Mouse (Mus musculus): ENCODE data around the gene Radil. TPM values are rescaled to one million over a fixed set of nuclear protein-coding genes. Genes with fewer than 3 reads are reported as not detected.

Gene Radil
- total RNA-seq, 2 experiments from 2014 or later, result 19.5 to 20.4 TPM

GRCm38 (mm10) chr5:142456318-142456717 is 94.6 kb downstream of the Radil start:
- DNase-seq (ENCODE audit: extremely low spot score in 1 of 2, low spot score in 2 of 2), result no peak
- no peak for TF ChIP-seq CTCF (IDR thresholded peaks at IDR 0.05)
- H3K27ac ChIP-seq, result peak overlapping the region; percentile 88

GRCm38 (mm10) chr5:142453742-142454141 is 97.2 kb downstream of the Radil start:
- DNase-seq (ENCODE audit: extremely low spot score in 1 of 2, low spot score in 2 of 2), result no peak
- TF ChIP-seq CTCF (IDR thresholded peaks at IDR 0.05), result no peak
- intact Hi-C loops (cut with DNase I), result no loop called here

More at GRCm38 (mm10) chr5:142456318-142456717, 94.6 kb downstream of the Radil start:
- intact Hi-C loops (cut with DNase I), result no loop called here
- H3K4me3 ChIP-seq, result no peak overlapping the region

GRCm38 (mm10) chr5:142451759-142452158 is 99.1 kb downstream of the Radil start:
- no peak overlapping the region for H3K27ac ChIP-seq
- TF ChIP-seq CTCF (IDR thresholded peaks at IDR 0.05), result no peak
- H3K4me3 ChIP-seq, result no peak overlapping the region
- no peak for DNase-seq (ENCODE audit: extremely low spot score in 1 of 2, low spot score in 2 of 2)
- intact Hi-C loops (cut with DNase I), result no loop called here

More at GRCm38 (mm10) chr5:142453742-142454141, 97.2 kb downstream of the Radil start:
- no peak overlapping the region for H3K4me3 ChIP-seq
- H3K27ac ChIP-seq, result no peak overlapping the region

- intact Hi-C loops (cut with DNase I), result no loop called here
- Histone ChIP-seq H3K27ac (no peak overlapping the region), H3K4me3 (no peak overlapping the region)
- TF ChIP-seq CTCF (IDR thresholded peaks at IDR 0.05), result no peak
- no peak for DNase-seq (ENCODE audit: extremely low spot score in 1 of 2, low spot score in 2 of 2)
These were observed 100.1 kb downstream of the Radil start for GRCm38 (mm10) chr5:142450846-142451245.

- Histone ChIP-seq H3K27ac (no peak overlapping the region), H3K4me3 (no peak overlapping the region)
- TF ChIP-seq CTCF (IDR thresholded peaks at IDR 0.05), result no peak
- intact Hi-C loops (cut with DNase I), result loop anchor here (1.0 to 5.0 kb wide), 4 partner anchors 48 to 1601 kb away; partner anchors contain the start of gene Foxk1
- DNase-seq (ENCODE audit: extremely low spot score in 1 of 2, low spot score in 2 of 2), result no peak
These were observed 102.3 kb downstream of the Radil start for GRCm38 (mm10) chr5:142448623-142449022.

GRCm38 (mm10) chr5:142448076-142448475 is 102.8 kb downstream of the Radil start:
- peak; percentile 84 to 91 for DNase-seq (ENCODE audit: extremely low spot score in 1 of 2, low spot score in 2 of 2)
- TF ChIP-seq CTCF (IDR thresholded peaks at IDR 0.05), result peak; percentile 94
- Histone ChIP-seq H3K27ac (no peak overlapping the region), H3K4me3 (no peak overlapping the region)
- intact Hi-C loops (cut with DNase I), result loop anchor here (1.0 to 5.0 kb wide), 4 partner anchors 47 to 1601 kb away; partner anchors contain the start of gene Foxk1

- Histone ChIP-seq H3K27ac (no peak overlapping the region), H3K4me3 (no peak overlapping the region)
- TF ChIP-seq CTCF (IDR thresholded peaks at IDR 0.05), result no peak
- DNase-seq (ENCODE audit: extremely low spot score in 1 of 2, low spot score in 2 of 2), result no peak
- intact Hi-C loops (cut with DNase I), result loop anchor here (5.0 kb wide), 1 partner anchor 1598 kb away; no protein-coding TSS in a partner anchor
These were observed 105.2 kb downstream of the Radil start for GRCm38 (mm10) chr5:142445709-142446108.

GRCm38 (mm10) chr5:142444791-142445531 is 105.9 kb downstream of the Radil start:
- DNase-seq (ENCODE audit: extremely low spot score in 1 of 2, low spot score in 2 of 2), result no peak
- Histone ChIP-seq H3K4me3 (no peak overlapping the region), H3K27ac (no peak overlapping the region)
- intact Hi-C loops (cut with DNase I), result loop anchor here (5.0 kb wide), 1 partner anchor 1598 kb away; no protein-coding TSS in a partner anchor
- no peak for TF ChIP-seq CTCF (IDR thresholded peaks at IDR 0.05)

GRCm38 (mm10) chr5:142443994-142444393 is 106.9 kb downstream of the Radil start:
- intact Hi-C loops (cut with DNase I), result no loop called here
- TF ChIP-seq CTCF (IDR thresholded peaks at IDR 0.05), result no peak
- no peak for DNase-seq (ENCODE audit: extremely low spot score in 1 of 2, low spot score in 2 of 2)
- Histone ChIP-seq H3K4me3 (no peak overlapping the region), H3K27ac (no peak overlapping the region)

- Histone ChIP-seq H3K27ac (no peak overlapping the region), H3K4me3 (no peak overlapping the region)
- no peak for TF ChIP-seq CTCF (IDR thresholded peaks at IDR 0.05)
- no peak for DNase-seq (ENCODE audit: extremely low spot score in 1 of 2, low spot score in 2 of 2)
- intact Hi-C loops (cut with DNase I), result no loop called here
These were observed 107.4 kb downstream of the Radil start for GRCm38 (mm10) chr5:142443514-142443913.

- no peak overlapping the region for H3K4me3 ChIP-seq
- TF ChIP-seq CTCF (IDR thresholded peaks at IDR 0.05), result no peak
- intact Hi-C loops (cut with DNase I), result no loop called here
- 0 out of 2 replicates have a peak overlapping the region, but pooled peaks have one; percentile 11 for H3K27ac ChIP-seq
- no peak for DNase-seq (ENCODE audit: extremely low spot score in 1 of 2, low spot score in 2 of 2)
These were observed 108.9 kb downstream of the Radil start for GRCm38 (mm10) chr5:142442045-142442440.

GRCm38 (mm10) chr5:142441332-142442044 is 109.4 kb downstream of the Radil start:
- DNase-seq (ENCODE audit: extremely low spot score in 1 of 2, low spot score in 2 of 2), result no peak
- H3K27ac ChIP-seq, result peak overlapping the region; percentile 66; the same call in 1 of the 2 replicates
- intact Hi-C loops (cut with DNase I), result loop anchor here (2.0 kb wide), 1 partner anchor 75 kb away; no protein-coding TSS in a partner anchor
- no peak for TF ChIP-seq CTCF (IDR thresholded peaks at IDR 0.05)
- no peak overlapping the region; the same call in 1 of the 2 replicates for H3K4me3 ChIP-seq

All from left cerebral cortex, adult 2 months (tissue).